Mouse (Mus musculus): ENCODE results near the gene Ppp2r5c.

The Ppp2r5c gene

DNA sequence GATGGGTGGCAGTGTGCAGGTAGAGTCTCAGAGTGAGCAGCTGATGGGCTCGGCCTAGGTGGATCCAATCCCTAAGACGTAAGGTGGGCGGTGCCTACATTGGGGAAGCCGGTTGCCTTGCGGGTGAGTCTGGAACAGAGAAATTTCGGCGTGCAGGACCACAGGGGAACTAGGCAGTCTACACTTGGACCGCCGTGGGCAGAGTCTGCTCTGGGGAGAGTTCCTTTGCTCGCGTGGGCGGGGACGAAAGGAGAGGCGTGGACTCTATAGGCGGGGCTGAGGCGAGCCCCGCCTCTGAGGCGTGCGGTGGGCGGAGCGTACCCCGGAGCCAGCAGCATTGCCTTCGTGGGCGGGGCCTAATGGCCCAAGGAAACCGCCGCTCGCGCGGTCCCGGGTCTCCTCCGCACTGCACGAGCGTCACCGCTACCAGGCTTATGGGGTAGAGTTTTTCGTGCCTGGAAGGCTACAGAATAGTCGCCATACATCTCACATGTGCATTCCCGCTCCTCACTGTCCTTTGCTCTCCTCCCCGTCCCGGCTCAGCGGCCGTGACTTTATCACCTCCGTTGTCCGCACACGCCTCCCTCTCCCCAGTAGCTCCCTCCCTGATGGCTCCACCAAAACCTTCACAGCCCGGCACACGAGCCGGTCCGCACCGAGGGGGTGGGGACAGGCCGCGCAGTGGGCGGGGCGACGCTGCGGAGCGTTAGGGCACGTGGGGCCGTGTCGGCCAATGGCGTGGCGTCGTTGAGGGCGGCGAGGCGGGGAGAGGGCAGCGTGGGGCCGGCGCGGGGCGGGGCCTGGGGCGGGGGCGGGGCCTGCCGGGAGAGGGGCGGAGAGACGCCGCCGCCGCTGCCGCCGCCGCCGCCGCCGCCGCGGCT, at the start of gene Ppp2r5c:
TSS of gene Ppp2r5c (plus strand) at position 831 of the 881 bp plus-strand sequence.
- DNase-seq (ENCODE audit: low spot score): peak; percentile 89

DNA sequence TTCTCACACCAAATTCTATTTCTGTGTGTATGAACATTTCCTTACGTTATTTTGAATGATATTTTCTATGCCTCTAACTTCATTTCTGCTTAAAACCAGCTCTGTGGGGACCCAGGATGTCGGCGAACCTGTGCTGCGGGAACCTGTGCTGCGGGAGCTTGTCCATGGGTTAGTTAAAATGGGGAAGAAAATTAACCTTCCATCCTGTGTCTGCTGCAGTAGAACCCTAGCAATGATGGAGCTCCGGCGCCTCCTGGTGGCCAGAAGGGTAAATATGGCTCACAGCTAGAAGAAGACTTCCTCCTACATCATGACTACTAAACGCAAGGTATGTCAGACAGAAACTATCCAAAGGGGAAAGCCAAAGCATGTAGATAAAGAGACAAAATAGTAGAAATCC, 48.6 kb upstream of the Ppp2r5c start:
- no peak for DNase-seq (ENCODE audit: low spot score)

DNA sequence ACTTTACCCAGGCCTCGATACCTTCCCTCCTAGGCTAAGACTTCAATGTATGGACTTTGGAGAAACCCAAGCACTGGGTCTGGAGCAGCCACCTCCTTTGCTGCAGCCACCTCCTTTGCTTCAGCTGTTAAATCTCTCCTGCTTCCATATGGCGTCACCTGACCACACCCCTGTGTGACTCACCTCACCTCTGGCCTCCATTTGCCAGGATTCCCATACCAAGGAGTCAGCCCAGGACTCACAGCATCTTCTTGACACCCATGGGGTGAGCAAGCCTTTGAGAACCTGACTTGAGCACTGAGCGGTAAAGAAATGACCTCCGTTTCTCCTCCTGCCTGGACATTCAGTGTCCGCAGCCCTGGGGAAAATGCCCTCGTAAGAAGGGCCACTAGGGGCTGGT, 47.8 kb upstream of the Ppp2r5c start:
- no peak for DNase-seq (ENCODE audit: low spot score)

DNA sequence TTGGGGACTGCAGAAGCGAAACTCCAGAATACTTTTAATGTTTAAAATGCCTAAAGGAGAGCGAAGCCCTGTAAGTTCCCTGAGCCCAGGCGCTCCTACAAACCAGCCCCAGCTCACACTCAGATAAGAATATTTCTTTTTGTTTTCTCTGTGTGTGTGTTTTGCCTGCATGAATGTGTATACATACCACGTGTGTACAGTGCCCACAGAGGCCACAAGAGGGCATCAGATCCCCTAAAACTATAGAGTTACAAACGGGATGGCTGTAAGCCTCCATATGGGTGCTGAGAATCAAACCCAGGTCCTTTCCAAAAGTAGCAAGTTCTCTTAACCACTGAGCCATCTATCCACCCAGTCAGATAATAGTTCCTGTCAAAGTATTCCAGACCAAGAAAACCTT, 46.0 kb upstream of the Ppp2r5c start:
- DNase-seq (ENCODE audit: low spot score): no peak

DNA sequence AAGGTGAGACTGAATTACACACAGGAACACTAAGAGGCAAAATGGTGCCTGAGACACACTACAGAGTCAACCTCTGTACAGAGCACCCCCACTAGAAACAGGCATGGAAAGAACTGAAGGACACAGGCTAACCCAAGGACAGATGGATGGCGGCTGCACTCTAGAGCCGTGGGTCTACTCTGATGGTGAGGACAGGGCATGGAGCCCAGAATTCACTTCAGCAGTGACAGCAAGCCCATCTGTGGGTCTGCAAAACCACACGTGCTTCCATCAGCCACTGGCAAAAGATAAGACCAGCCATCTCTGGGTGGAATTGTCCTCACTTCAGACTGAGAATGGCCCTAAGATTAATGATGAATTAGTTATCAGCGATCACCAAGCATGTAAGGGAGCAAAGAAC, 45.0 kb upstream of the Ppp2r5c start:
- DNase-seq (ENCODE audit: low spot score): no peak

DNA sequence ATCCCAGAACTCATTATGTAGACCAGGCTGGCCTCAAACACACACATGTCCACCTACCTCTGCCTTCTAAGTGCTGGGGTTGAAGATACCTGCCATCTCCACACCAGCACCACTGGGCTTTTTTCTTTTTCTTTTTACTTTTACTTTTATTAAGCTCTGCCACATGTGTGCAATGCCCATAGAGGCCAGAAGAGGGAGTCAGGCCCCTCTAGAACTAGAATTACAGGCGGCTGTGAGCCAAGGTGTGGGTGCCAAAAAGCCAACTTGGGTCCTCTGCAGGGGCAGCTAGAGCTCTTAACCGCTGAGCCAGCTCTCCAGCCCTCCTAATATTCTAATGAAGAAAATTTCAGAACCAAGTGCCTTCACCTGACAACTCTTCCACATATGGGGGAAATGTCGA, 30.7 kb upstream of the Ppp2r5c start:
- no peak for DNase-seq (ENCODE audit: low spot score)

DNA sequence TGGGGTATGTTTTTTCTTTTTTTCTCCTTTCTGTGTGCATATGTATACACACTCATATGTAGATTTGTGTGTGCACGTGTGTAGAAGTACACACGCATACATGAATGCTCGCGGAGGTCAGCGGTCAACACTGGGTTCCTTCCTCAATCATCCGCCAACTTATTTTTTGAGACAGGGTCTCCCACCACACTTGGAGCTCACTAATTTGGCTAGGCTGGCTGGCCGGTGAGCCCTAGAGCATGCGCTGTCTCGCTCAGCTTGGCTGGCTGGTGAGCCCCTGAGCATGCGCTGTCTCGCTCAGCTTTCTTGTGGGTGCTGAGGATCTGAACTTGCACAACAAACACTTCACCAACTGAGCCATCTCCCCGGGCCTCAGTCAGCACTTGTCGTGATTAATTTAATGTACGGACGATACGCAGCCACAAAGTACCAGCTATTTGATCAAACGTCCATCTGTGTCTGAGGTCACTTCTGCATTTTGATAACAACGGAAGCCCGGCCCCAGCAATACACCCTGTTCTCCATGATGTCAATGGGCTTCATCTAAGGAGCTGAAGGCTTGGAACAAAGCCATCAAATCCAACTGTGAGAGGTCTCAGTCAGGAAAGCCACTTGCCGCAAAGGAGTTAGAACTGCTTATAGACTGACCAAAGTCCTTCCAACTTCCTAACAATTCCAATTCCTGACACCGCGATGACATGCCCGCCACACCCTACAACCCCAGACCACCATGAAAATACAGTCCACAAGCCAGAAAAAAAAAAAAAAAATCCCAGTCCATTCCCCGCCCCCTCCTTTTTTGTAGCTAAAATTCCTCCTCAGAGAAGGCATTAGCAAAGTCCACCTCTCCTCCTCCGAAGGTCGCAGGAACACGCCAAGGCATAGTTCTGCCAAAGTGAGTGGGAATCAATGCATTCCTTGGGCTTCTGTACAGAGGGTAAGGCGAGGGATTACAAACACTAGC, 29.6 kb upstream of the Ppp2r5c start:
- no peak for DNase-seq (ENCODE audit: low spot score)

DNA sequence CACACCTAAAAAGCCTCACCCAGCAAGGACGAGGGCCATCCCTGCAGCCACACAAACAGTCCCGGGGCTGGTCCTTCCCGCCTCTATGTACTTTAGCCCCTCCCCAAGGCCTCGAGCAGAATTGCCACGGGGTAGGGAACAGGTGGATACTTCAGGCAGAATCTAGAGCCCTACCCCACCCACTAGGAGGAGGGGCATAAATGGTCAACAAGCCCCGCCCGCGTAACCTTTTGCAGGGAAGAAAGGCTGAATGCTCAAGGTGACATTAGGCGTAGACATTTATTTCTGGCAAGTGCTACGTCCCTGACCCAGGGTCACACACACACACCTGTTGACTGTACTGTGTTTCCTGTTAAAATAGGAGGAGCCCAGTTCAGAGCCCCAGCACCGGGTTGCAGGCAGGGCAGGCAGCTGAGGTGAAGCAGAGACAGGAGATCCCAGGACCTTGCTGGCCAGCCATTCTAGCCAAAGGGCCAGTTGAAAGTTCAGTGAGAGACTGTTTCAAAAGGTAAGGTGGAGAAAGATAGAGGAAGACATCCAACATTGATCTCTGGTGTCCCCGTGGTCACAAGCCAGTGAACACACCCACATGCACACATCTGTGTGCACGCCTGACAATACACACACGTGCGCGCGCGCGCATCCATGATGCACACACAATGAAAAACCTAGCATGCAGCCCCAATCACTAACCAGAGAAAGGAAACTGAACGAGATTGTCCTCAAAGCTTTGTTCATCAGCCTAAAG, 28.8 kb upstream of the Ppp2r5c start:
- DNase-seq (ENCODE audit: low spot score): no peak

DNA sequence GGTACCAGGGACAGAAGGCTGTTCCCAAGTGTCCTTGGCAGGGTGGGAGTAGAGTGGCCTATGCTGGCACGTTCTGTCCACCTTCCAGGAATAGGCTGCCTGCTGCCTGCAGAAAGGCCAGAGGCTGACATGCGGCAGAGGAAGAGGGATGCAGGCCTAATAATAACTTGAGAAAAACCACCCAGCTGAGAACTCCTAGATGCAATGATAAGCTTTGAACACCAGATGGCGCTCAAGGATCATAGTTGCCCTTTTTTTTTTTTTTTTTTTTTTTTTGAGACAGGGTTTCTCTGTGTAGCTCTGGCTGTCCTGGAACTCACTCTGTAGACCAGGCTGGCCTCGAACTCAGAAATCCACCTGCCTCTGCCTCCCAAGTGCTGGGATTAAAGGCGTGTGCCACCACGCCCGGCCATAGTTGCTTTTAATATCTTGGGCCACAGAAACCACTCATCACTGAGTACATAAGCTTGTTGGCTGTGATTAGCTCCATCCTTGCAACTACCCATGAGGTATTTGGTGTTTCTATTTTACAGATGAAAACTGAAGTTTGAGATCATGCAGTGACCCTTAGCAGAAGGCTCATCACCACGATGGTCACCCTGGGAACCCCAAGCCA, 28.1 kb upstream of the Ppp2r5c start:
- DNase-seq (ENCODE audit: low spot score): peak; percentile 71

DNA sequence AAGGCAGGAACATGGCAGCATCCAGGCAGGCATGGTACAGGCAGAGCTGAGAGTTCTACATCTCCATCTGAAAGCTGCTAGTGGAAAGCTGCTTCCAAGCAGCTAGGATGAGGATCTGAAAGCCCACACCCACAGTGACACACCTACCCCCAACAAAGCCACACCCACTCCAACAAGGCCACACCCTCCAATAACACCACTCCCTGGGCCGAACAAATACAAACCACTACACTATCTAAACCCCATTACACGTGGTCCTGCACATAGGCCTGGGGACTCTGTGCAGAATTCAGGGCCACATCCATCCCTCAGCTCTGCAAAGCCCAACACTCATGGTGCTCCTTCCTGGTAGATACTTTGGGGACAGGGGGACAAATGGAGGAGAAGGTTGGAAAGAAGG, 27.0 kb upstream of the Ppp2r5c start:
- no peak for DNase-seq (ENCODE audit: low spot score)

DNA sequence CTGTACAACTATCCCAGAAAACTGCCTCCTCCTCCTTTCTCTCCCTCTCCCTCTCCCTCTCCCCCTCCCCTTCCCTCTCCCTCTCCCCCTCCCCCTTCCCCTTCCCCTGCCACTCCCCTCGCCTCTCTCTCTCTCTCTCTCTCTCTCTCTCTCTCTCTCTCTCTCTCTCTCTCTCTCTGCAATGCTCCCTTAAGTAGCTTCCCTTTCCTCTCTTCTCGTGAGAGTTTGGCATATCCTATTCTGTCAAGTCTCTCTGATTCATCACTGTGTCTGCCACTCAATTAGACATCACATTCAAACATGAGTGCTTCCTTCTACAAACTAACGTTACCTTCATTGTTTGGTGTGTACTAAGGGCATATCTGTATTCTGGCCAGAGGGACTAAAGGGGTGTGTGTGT, 25.6 kb upstream of the Ppp2r5c start:
- DNase-seq (ENCODE audit: low spot score): no peak

DNA sequence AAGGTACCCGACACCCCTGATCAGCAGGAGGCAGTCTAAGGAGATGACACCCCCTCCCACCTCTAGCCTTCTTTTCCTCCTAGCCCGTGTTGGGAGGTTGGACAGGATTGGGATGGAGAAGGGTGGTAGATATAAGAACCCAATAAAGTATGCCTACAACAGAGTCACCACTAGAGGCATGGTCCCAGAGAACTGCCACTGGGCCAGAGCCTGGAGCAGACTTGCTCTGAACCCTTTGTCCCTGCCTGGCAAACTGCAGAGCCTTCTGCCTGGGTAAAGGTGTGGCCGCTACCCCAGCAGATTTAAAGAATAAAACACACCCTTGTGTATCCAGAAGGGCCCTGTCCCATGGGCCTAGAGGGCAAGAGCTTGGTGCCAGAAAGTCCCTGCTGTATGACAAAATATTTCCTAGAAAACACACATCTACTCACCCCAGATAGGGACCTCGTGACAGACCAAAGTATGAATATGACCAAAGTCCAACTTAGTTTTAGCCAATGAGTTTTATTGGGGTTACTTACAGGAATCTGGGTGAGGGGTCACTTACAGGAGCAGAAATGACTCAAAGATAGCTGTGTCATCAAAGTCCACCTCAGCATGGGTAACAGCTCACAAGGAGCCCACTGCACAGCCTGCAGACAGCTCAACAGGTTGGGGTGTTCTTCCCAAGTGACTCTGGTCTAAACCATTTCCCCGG, 22.8 kb upstream of the Ppp2r5c start:
- no peak for DNase-seq (ENCODE audit: low spot score)

DNA sequence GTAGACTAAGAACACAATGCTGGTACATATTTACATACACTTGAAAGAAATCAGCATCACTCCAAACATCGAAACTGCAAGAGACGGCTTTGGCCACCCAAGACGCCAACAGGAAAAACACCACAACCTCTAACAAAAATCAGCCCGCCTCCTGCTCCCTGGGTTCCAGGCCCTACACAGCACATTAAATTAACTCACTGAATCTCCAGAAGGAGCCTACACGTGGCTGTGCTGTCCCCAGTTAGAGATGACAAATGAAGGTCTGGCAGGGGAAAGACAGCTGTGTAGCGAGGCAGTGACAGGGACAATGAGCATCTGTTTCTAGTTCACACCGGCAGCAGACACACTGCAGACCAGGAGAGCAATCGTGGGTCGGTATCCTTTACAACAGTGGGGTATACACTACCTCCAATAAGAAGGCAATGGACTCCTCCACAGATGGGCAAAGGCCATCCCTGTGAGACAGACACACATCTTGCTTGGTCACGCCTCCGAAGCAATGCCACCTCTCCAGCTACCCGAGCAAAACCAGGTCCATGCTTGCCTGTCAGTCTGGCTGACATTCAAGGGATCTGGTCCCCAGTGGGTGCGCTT, 20.4 kb upstream of the Ppp2r5c start:
- no peak for DNase-seq (ENCODE audit: low spot score)

DNA sequence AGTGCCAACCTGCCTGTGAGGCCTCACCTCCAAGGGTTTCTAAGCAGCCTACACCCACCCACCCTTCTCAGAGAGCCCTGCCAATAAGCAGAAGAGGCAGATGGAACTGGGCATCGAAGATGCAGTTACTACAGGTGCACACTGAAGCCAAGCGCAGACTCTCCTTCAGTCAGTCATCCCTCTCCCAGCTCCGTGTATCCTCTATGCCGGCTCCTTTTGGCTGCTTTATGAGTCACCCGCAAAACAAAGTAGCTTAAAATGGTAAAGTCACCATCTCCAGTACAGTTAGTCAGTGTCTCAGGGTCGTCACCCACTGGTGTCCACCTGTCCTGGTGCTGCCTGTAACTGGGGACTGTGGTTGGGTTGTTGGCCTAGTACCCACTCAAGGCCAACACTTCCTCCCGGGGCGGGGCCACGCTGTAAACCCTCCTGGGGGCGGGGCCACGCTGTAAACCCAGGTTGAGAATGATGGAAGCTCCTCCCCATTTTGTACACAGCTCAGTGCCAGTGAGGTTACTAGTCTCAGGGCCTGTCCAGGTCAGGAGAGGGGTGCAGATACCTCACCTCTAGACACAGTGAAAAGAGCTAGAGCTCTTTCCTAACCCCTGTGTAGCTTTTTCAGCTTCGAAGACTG, 17.5 kb upstream of the Ppp2r5c start:
- no peak for DNase-seq (ENCODE audit: low spot score)

DNA sequence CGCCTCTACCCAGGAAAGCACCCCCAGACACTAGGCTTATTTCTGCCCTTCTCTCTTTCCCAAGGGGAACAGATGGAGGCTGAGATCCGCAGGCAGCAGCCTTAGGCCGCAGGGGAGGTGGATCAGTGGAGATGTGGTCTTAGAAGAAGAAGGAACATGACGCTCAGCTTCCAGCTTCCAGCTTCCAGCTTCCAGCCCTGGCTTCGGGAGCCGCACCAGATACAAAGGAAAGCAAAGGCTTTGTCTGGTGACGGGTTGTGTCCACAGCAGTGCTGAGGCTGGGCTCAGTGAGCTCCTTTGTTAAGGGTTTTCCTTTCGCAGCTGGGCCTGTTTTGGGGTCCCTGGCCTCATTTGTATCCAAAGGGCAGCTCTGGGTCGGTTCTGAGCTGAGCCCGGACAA, 16.9 kb upstream of the Ppp2r5c start:
- no peak for DNase-seq (ENCODE audit: low spot score)

DNA sequence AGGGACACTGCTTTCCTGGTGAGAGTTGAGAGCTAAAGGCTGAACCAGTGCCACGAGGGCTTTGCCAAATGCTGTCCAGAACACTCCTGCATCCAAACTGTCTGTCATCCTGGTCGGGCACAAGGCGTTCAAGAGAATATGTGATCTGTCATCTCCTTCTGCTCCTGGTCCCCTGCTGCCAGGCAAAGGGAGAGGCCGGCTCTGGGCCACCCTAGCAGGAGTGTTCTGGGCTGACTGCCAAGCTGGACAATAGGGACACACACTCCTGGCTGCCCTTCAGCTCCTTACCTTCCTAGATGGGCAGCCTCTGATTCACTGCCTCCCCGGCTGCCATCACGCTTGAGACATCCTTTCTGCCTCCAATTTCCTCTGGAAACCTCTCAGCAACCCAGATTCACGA, 15.1 kb upstream of the Ppp2r5c start:
- DNase-seq (ENCODE audit: low spot score): no peak

DNA sequence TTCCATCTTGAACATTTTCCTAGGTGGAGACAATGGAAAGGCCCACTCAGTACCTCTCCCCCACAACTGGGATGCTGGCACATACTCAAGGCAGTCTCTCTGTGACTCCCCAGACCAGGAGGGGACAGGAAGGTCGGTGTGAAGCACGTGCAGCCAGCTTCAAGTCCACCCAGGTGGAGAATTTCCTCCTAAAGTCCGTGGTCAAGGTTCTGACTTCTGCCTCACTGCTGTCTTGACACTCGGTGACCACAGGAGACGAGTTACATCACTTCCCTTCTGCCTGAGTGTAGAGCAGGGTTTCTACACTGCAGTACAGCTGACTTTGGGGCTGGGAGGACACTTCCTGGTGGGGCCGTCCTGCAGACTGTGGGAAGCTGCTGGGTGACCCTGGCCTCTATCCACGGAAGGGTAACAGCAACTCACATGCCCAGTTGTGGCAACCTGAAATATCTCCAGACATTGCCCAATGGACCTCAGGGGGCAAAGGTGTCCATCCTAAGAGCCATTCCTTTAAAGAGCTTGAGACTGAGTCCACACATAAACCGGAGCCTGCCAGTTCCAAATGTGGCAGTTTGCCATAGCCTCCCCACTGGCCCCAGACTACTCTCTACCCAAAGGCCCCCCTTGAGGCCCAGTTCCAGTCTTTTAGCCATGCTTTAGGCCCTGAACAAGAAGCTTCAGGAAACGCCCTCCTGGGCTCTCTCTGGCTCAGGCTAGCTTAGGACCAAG, 10.1 kb upstream of the Ppp2r5c start:
- no peak for DNase-seq (ENCODE audit: low spot score)

DNA sequence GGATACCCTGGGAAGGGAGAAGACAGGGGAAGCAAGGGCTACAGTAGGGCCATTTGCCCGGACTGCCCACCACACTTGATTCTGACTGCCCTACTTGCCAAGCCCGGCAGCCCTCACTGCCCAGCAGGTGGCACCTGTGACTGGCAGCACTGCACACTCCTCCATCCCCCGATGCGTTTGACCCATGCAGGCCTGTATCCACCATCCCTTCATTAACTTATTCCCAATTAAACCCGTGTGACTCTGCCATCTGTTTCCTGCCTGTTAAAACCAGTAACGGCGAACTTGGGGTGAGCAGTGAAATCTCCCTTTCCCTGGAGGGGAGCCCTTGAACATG, 9.6 kb upstream of the Ppp2r5c start:
- DNase-seq (ENCODE audit: low spot score): no peak

DNA sequence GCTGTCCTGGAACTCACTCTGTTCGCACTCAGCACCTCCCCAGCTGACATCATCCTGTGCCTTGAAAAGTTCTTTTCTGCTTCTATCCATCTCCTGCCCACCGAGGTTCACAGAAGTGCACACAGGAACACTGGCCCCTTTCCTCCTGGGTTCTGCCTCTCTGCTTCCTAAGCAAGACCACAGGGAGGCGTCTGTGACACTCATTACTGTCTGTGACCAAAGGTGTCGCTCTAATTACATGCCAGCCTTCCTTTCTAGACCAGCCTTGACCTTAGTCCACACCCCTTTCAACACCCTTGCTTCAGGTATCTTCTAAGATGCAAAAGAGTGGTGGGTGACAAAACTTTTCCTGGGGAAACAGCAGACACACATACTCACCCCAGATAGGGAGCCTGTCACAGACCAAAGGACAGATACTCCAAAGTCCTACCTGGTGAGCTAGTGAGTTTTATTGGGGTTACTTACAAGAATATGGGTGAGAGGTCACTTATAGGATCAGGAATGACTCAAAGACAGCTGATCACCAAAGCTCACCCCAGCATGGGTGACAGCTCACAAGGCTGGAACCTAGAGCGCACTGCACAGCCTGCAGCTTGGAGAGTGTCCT, 8.4 kb upstream of the Ppp2r5c start:
- DNase-seq (ENCODE audit: low spot score): no peak

All from c-Kit-positive CD71-positive TER-119-positive erythroid progenitor cells, embryonic 14.5 days (primary cell).